Mouse (Mus musculus) heart, postnatal 0 days (tissue): ENCODE results near the gene Grhl3. TPM values are rescaled to one million over a fixed set of nuclear protein-coding genes. Genes with fewer than 3 reads are reported as not detected.
A peak's percentile ranks its signal among the peaks of the same experiment; 100 is the strongest.

ENCODE experiments used
- ATAC-seq: fragments of 200-750 bp; cut with Nextera tagmentation; 2 replicates; pipeline ENCODE4 v1.8.0; 2017; ENCODE audit warnings: low read depth, moderate number of reproducible peaks, moderate library complexity; ENCODE audit not compliant: insufficient read depth
- DNase-seq: peaks from one replicate; pipeline ENCODE4 v3.0.0-alpha.2; 2016; ENCODE audit warnings: low spot score
- H3K27ac ChIP-seq: fragments of 300-500 bp; sonication (generic); 2 replicates; pipeline ENCODE4 v1.5.1; 2014; ENCODE audit warnings: low read depth, mild to moderate bottlenecking
- H3K27me3 ChIP-seq: fragments of 300-500 bp; sonication (generic); 2 replicates; pipeline ENCODE4 v1.6.1; 2014; ENCODE audit warnings: low read length, mixed read lengths; ENCODE audit not compliant: control insufficient read depth, insufficient read depth
- H3K36me3 ChIP-seq: fragments of 300-500 bp; sonication (generic); replicated peaks from 2 replicates; pipeline ENCODE4 v1.6.1; 2014; ENCODE audit warnings: low read length, mixed read lengths; ENCODE audit not compliant: control insufficient read depth, insufficient read depth
- H3K4me1 ChIP-seq: fragments of 300-500 bp; sonication (generic); 2 replicates; pipeline ENCODE4 v1.6.1; 2014; ENCODE audit warnings: antibody characterized with exemption; ENCODE audit not compliant: control insufficient read depth, insufficient read depth
- H3K4me2 ChIP-seq: fragments of 300-500 bp; sonication (generic); 2 replicates; pipeline ENCODE4 v1.6.1; 2014; ENCODE audit warnings: low read depth, mild to moderate bottlenecking, low read length, moderate library complexity
- H3K4me3 ChIP-seq: fragments of 300-500 bp; sonication (generic); 2 replicates; pipeline ENCODE4 v1.5.1; 2014; ENCODE audit warnings: low read depth, low read length
- H3K9ac ChIP-seq: fragments of 300-500 bp; sonication (generic); replicated peaks from 2 replicates; pipeline ENCODE4 v1.6.1; 2014; ENCODE audit warnings: low read depth, low read length, mixed read lengths
- H3K9me3 ChIP-seq: fragments of 300-500 bp; sonication (generic); replicated peaks from 2 replicates; pipeline ENCODE4 v1.6.1; 2016; ENCODE audit warnings: low read length; ENCODE audit not compliant: control insufficient read depth
- CTCF ChIP-seq: IDR thresholded peaks from 2 replicates; pipeline ENCODE4 v1.5.1; 2016; ENCODE audit warnings: antibody characterized with exemption, control low read depth, low read depth
- EP300 ChIP-seq: IDR thresholded peaks from 2 replicates; pipeline ENCODE4 v1.6.1; 2016; ENCODE audit warnings: antibody characterized with exemption, low read depth
- WGBS: fragments of 180-500 bp; shearing (Covaris S2); extraction: QIAGEN DNeasy Blood & Tissue Kit; methylation state at CpG from one replicate; pipeline ENCODE4 v1.1.7; 2014; 5-methylcytosine and 5-hydroxymethylcytosine counted together
- polyA plus RNA-seq: library from polyadenylated mRNA; unstranded; fragments of >200 nt; fragmentation: Nextera tagmentation; extraction: Ambion mirVana; gene quantifications from 2 replicates; pipeline ENCODE4 v1.2.1, GENCODE M21; 2015
- total RNA-seq: library from RNA; depleted of rRNA; stranded (reverse); fragments of >200 nt; gene quantifications from 2 replicates; pipeline ENCODE4 v1.2.3, GENCODE M21; 2014; ENCODE audit warnings: low replicate concordance

Gene Grhl3
- total and polyA plus RNA-seq, 2 experiments from 2014 or later, result 1.4 to 1.9 TPM

- Histone ChIP-seq H3K36me3 (no peaks in the 10 kb centered on the region), H3K27ac (peak overlapping the region; percentile 86; the same call in 1 of the 2 replicates), H3K27me3 (0 out of 2 replicates have a peak, but pooled peaks cover 6% of the 10 kb centered on the region), H3K4me3 (no peak overlapping the region), H3K4me1 (peaks cover 44% of the 10 kb centered on the region), H3K9ac (no peak overlapping the region), H3K9me3 (no peaks in the 10 kb centered on the region), H3K4me2 (peak overlapping the region; percentile 70)
- DNase-seq, result no peak
- ATAC-seq, result no peak
- TF ChIP-seq EP300 (no peak), CTCF (no peak)
- WGBS, result 38% methylated on average over 8 of the region's 8 CpGs
These were observed 1.2 kb downstream of the Grhl3 start for GRCm38 (mm10) chr4:135572276-135572675.

- Histone ChIP-seq H3K27me3 (0 out of 2 replicates have a peak, but pooled peaks cover 6% of the 10 kb centered on the region), H3K27ac (peak overlapping the region; percentile 86), H3K4me3 (no peak overlapping the region), H3K4me2 (no peak overlapping the region), H3K9ac (0 out of 2 replicates have a peak overlapping the region, but pooled peaks have one; percentile 0), H3K4me1 (peaks cover 56% of the 10 kb centered on the region), H3K36me3 (no peaks in the 10 kb centered on the region), H3K9me3 (no peaks in the 10 kb centered on the region)
- DNase-seq (no peak), ATAC-seq (no peak)
- TF ChIP-seq CTCF, result no peak
- no peak for TF ChIP-seq EP300
- WGBS, result 38% methylated on average over 6 of the region's 6 CpGs
These were observed 2.3 kb downstream of the Grhl3 start for GRCm38 (mm10) chr4:135571037-135571550.

- Histone ChIP-seq H3K36me3 (no peaks in the 10 kb centered on the region), H3K27ac (peak overlapping the region; percentile 86), H3K4me3 (peak overlapping the region; percentile 38), H3K4me2 (peak overlapping the region; percentile 60), H3K9me3 (no peaks in the 10 kb centered on the region), H3K9ac (peak overlapping the region; percentile 17; the same call in 1 of the 2 replicates), H3K4me1 (peaks cover 61% of the 10 kb centered on the region), H3K27me3 (0 out of 2 replicates have a peak, but pooled peaks cover 6% of the 10 kb centered on the region)
- 17% methylated on average over 32 of the region's 32 CpGs for WGBS
- DNase-seq (peak; percentile 72), ATAC-seq (no peak)
- no peak for TF ChIP-seq EP300
These were observed 3.0 kb downstream of the Grhl3 start for GRCm38 (mm10) chr4:135570152-135571036.

- H3K27me3 ChIP-seq, result 0 out of 2 replicates have a peak, but pooled peaks cover 6% of the 10 kb centered on the region
- H3K9me3 ChIP-seq, result no peaks in the 10 kb centered on the region
- 0 out of 2 replicates have a peak overlapping the region, but pooled peaks have one; percentile 86 for H3K27ac ChIP-seq
- no peak overlapping the region for H3K9ac ChIP-seq
- ATAC-seq (no peak), DNase-seq (no peak)
- no peak for TF ChIP-seq CTCF
- no peak for TF ChIP-seq EP300
- 24% methylated on average over 11 of the region's 11 CpGs for WGBS
- no peak overlapping the region for H3K4me3 ChIP-seq
- no peak overlapping the region for H3K4me2 ChIP-seq
- H3K4me1 ChIP-seq, result peaks cover 69% of the 10 kb centered on the region
- no peaks in the 10 kb centered on the region for H3K36me3 ChIP-seq
These were observed 4.2 kb downstream of the Grhl3 start for GRCm38 (mm10) chr4:135569201-135569600.

GRCm38 (mm10) chr4:135567484-135567883, 5.9 kb downstream of the Grhl3 start:
- ATAC-seq (no peak), DNase-seq (no peak)
- no peaks in the 10 kb centered on the region for H3K36me3 ChIP-seq
- TF ChIP-seq CTCF (no peak), EP300 (no peak)
- H3K9me3 ChIP-seq, result no peaks in the 10 kb centered on the region
- H3K27ac ChIP-seq, result peak overlapping the region; percentile 90
- H3K4me1 ChIP-seq, result peaks cover 64% of the 10 kb centered on the region
- H3K4me2 ChIP-seq, result no peak overlapping the region
- WGBS, result 59% methylated on average over 8 of the region's 8 CpGs
- H3K4me3 ChIP-seq, result no peak overlapping the region
- 0 out of 2 replicates have a peak, but pooled peaks cover 2% of the 10 kb centered on the region for H3K27me3 ChIP-seq
- H3K9ac ChIP-seq, result no peak overlapping the region
